Mouse (Mus musculus) cerebellum, adult 11 months (tissue): Measurements from ENCODE around the gene Flnc.

Experiments used
- DNase-seq: peaks from one replicate; pipeline ENCODE4 v3.0.0; 2022

Flnc gene

GRCm38 (mm10) chr6:29494101-29494500 is 61.0 kb downstream of the Flnc start:
- no peak for DNase-seq

- no peak for DNase-seq
Observed at GRCm38 (mm10) chr6:29496270-29496669, 63.2 kb downstream of the Flnc start.

- DNase-seq = no peak
Observed at GRCm38 (mm10) chr6:29497791-29498190, 64.7 kb downstream of the Flnc start.

- DNase-seq = no peak
Observed at GRCm38 (mm10) chr6:29500177-29500576, 67.1 kb downstream of the Flnc start.

- no peak for DNase-seq
Observed at GRCm38 (mm10) chr6:29500810-29501209, 67.8 kb downstream of the Flnc start.

GRCm38 (mm10) chr6:29501599-29501998 is 68.5 kb downstream of the Flnc start:
- no peak for DNase-seq

GRCm38 (mm10) chr6:29505493-29505892 is 72.4 kb downstream of the Flnc start:
- DNase-seq = no peak

GRCm38 (mm10) chr6:29506834-29507233 is 73.8 kb downstream of the Flnc start:
- no peak for DNase-seq

- DNase-seq = no peak
Observed at GRCm38 (mm10) chr6:29507447-29508309, 74.6 kb downstream of the Flnc start, which contains the start of gene Kcp. TSS of gene Kcp (minus strand) at chr6:29507952.

- DNase-seq = no peak
Observed at GRCm38 (mm10) chr6:29509086-29509485, 76.0 kb downstream of the Flnc start.
